Comparison of ENCODE assay signal across 8 mouse cellular contexts in genomic region chr4:43492821-43493185, GRCm38 (mm10). TPM values are rescaled to one million over a fixed set of nuclear protein-coding genes. Genes with fewer than 3 reads are reported as not detected.
DNase-seq lines count a peak whose midpoint lies in the region; ATAC-seq and TF ChIP-seq lines count a peak whose summit lies in the region.

Gene Ccdc107, plus strand, starts transcription at chr4:43492900.

- 0 out of 2 replicates have a peak within 1 kb of the TSS, but pooled peaks have one; percentile 20 for H3K27ac ChIP-seq in bone marrow macrophage, adult 2 months (ENCODE audit: insufficient read depth, low read depth, low read length)
- peak within 1 kb of the TSS; percentile 52 for H3K27ac ChIP-seq in embryonic fibroblast, embryonic 13.5 days (ENCODE audit: insufficient read depth, low read length)
- peak within 1 kb of the TSS; percentile 80 for H3K27ac ChIP-seq in kidney, embryonic 14.5 days (ENCODE audit: low read depth, low read length)
- peak within 1 kb of the TSS; percentile 95 for H3K27ac ChIP-seq in limb, embryonic 15.5 days

- H3K4me2 ChIP-seq in kidney, embryonic 14.5 days (replicated peaks; ENCODE audit: low read depth, low read length): peak within 1 kb of the TSS; percentile 81
- H3K4me2 ChIP-seq in limb, embryonic 15.5 days: peak within 1 kb of the TSS; percentile 56

- no peaks in the 10 kb centered on the region for H3K9me3 ChIP-seq in kidney, embryonic 14.5 days (ENCODE audit: control insufficient read depth, low read length)
- H3K9me3 ChIP-seq in limb, embryonic 15.5 days: no peaks in the 10 kb centered on the region; the same call in 1 of the 2 replicates

- no peak for TF ChIP-seq CTCF in bone marrow macrophage, adult 2 months (IDR thresholded peaks at IDR 0.05; ENCODE audit: low read depth, low read length)
- TF ChIP-seq CTCF in embryonic fibroblast, embryonic 13.5 days (IDR thresholded peaks at IDR 0.05; ENCODE audit: borderline replicate concordance, insufficient read depth, low read length): no peak

- peak; percentile 96 for DNase-seq in A20 (ENCODE audit: low read depth, low spot score)
- peak; percentile 95 to 97 for DNase-seq in heart, adult 9 months (ENCODE audit: low spot score in 2 of 2)
- DNase-seq in monocyte, adult 2 months (ENCODE audit: low read depth in 1 of 2, low spot score in 2 of 2): peak; percentile 78 to 86
- DNase-seq in spleen, postnatal 36 days (ENCODE audit: low spot score in 2 of 2): peak; percentile 95 to 96

- peak within 1 kb of the TSS; percentile 84 for H3K4me3 ChIP-seq in bone marrow macrophage, adult 2 months (ENCODE audit: insufficient read depth, low read length)
- H3K4me3 ChIP-seq in embryonic fibroblast, embryonic 13.5 days (ENCODE audit: insufficient read depth, low read length): peak within 1 kb of the TSS; percentile 83
- H3K4me3 ChIP-seq in kidney, embryonic 14.5 days (ENCODE audit: low read length): peak within 1 kb of the TSS; percentile 75
- peak within 1 kb of the TSS; percentile 74 for H3K4me3 ChIP-seq in limb, embryonic 15.5 days

- H3K4me1 ChIP-seq in bone marrow macrophage, adult 2 months (ENCODE audit: control insufficient read depth, insufficient read depth, low read length): peaks cover 3% of the 10 kb centered on the region
- H3K4me1 ChIP-seq in embryonic fibroblast, embryonic 13.5 days (ENCODE audit: control insufficient read depth, insufficient read depth, low read length): 0 out of 2 replicates have a peak, but pooled peaks cover 5% of the 10 kb centered on the region
- H3K4me1 ChIP-seq in kidney, embryonic 14.5 days (ENCODE audit: control insufficient read depth, insufficient read depth, low read length): peaks cover 12% of the 10 kb centered on the region
- H3K4me1 ChIP-seq in limb, embryonic 15.5 days: peaks cover 19% of the 10 kb centered on the region

- under 1% methylated on average over 25 of the region's 25 CpGs for WGBS in kidney, embryonic 14.5 days
- 0% methylated on average over 25 of the region's 25 CpGs for WGBS in limb, embryonic 15.5 days

- peak; percentile 98 for ATAC-seq in kidney, embryonic 14.5 days (ENCODE audit: low FRiP score, low TSS enrichment)
- ATAC-seq in limb, embryonic 15.5 days (ENCODE audit: insufficient number of reproducible peaks, low FRiP score, low TSS enrichment, low read depth): peak; percentile 97

- TF ChIP-seq POLR2A in bone marrow macrophage, adult 2 months (IDR thresholded peaks at IDR 0.05; ENCODE audit: borderline replicate concordance, low read depth, low read length): no peak
- no peak for TF ChIP-seq POLR2A in embryonic fibroblast, embryonic 13.5 days (IDR thresholded peaks at IDR 0.05; ENCODE audit: low read depth, low read length)

- peaks cover 18% of the 10 kb centered on the region; the same call in 1 of the 2 replicates for H3K36me3 ChIP-seq in kidney, embryonic 14.5 days (ENCODE audit: control insufficient read depth, insufficient read depth, low read length)
- peaks cover 21% of the 10 kb centered on the region for H3K36me3 ChIP-seq in limb, embryonic 15.5 days

- H3K27me3 ChIP-seq in kidney, embryonic 14.5 days (ENCODE audit: control insufficient read depth, insufficient read depth, low read length): no peaks in the 10 kb centered on the region
- no peaks in the 10 kb centered on the region for H3K27me3 ChIP-seq in limb, embryonic 15.5 days

- H3K9ac ChIP-seq in kidney, embryonic 14.5 days (ENCODE audit: low read depth, low read length): peak within 1 kb of the TSS; percentile 81
- peak within 1 kb of the TSS; percentile 73 for H3K9ac ChIP-seq in limb, embryonic 15.5 days

RNA-seq across cellular contexts. Expression of gene Ccdc107, which starts in this region (rescaled TPM):
- polyA plus RNA-seq in bone marrow macrophage, adult 2 months (2012; ENCODE audit: insufficient read depth, insufficient read length, missing spikeins): 33.0 and 39.4 TPM in 2 replicates
- 32.5 and 39.2 TPM in 2 replicates for polyA plus RNA-seq in embryonic fibroblast, embryonic 13.5 days (2011; ENCODE audit: insufficient read length, low read depth, missing spikeins)
- polyA plus RNA-seq in kidney, embryonic 14.5 days (2014; fragmentation: Nextera tagmentation; extraction: Ambion mirVana): 59.4 and 72.2 TPM in 2 replicates
- 78.9 and 81.9 TPM in 2 replicates for polyA plus RNA-seq in limb, embryonic 15.5 days (2015; fragmentation: Nextera tagmentation; extraction: Ambion mirVana)

Comparison
In these comparisons a context has a peak if more than half of its experiments do, and no peak if none do; other contexts are left out.
1. Peak in every context shown above with its lines: DNase-seq, ATAC-seq, H3K4me3 ChIP-seq and H3K27ac ChIP-seq.
2. H3K27ac ChIP-seq: peak in every context shown above with its lines; median percentile 95 in limb, embryonic 15.5 days; 80 in kidney, embryonic 14.5 days; 52 in embryonic fibroblast, embryonic 13.5 days; 20 in bone marrow macrophage, adult 2 months.